Mouse (Mus musculus) liver, adult 2 months (tissue): ENCODE measurements around the gene Pdia5. TPM values are rescaled to one million over a fixed set of nuclear protein-coding genes. Genes with fewer than 3 reads are reported as not detected.

ENCODE experiments used
- DNase-seq: peaks from one replicate; pipeline ENCODE4 v3.0.0-alpha.2; 2011; ENCODE audit warnings: low read depth, low spot score; ENCODE audit errors: extremely low read depth
- H3K27ac ChIP-seq: fragments of 200-500 bp; replicated peaks from 2 replicates; pipeline ENCODE4 v1.5.1; 2012; ENCODE audit warnings: low read depth, mild to moderate bottlenecking, control low read depth, inconsistent platforms, low read length; ENCODE audit not compliant: insufficient read depth
- H3K27me3 ChIP-seq: fragments of 200-500 bp; 2 replicates; pipeline ENCODE4 v1.6.1; 2012; ENCODE audit warnings: mild to moderate bottlenecking, moderate library complexity, low read length, inconsistent platforms; ENCODE audit not compliant: control insufficient read depth, insufficient read depth
- H3K36me3 ChIP-seq: fragments of 200-500 bp; 2 replicates; pipeline ENCODE4 v1.6.1; 2012; ENCODE audit warnings: low read length, inconsistent platforms; ENCODE audit not compliant: control insufficient read depth, insufficient read depth
- H3K4me1 ChIP-seq: fragments of 200-500 bp; 2 replicates; pipeline ENCODE4 v1.6.1; 2011; ENCODE audit warnings: low read length; ENCODE audit not compliant: control insufficient read depth, insufficient read depth
- H3K4me3 ChIP-seq: fragments of 200-500 bp; 2 replicates; pipeline ENCODE4 v1.5.1; 2011; ENCODE audit warnings: low read depth, mild to moderate bottlenecking, control low read depth, low read length, moderate library complexity; ENCODE audit not compliant: insufficient read depth
- H3K79me2 ChIP-seq: fragments of 200-500 bp; 2 replicates; pipeline ENCODE4 v1.6.1; 2012; ENCODE audit warnings: inconsistent platforms, mild to moderate bottlenecking, low read length, moderate library complexity; ENCODE audit not compliant: control insufficient read depth, insufficient read depth
- H3K9ac ChIP-seq: fragments of 200-500 bp; 2 replicates; pipeline ENCODE4 v1.6.1; 2012; ENCODE audit warnings: low read depth, mild to moderate bottlenecking, control low read depth, inconsistent platforms, low read length
- CTCF ChIP-seq: fragments of 200-500 bp; IDR thresholded peaks from 2 replicates; pipeline ENCODE4 v1.5.1; 2011; ENCODE audit warnings: low read depth, low read length, control low read depth
- POLR2A ChIP-seq: fragments of 200-500 bp; IDR thresholded peaks from 2 replicates; pipeline ENCODE4 v1.6.1; 2011; ENCODE audit warnings: low read length, control low read depth; ENCODE audit not compliant: insufficient read depth; ENCODE audit errors: extremely low read depth
- WGBS: fragments of 180-500 bp; shearing (Covaris S2); methylation state at CpG from one replicate; pipeline ENCODE4 v1.1.7; 2018; 5-methylcytosine and 5-hydroxymethylcytosine counted together
- polyA plus RNA-seq: library from polyadenylated mRNA; depleted of rRNA; stranded (reverse); fragments of >200 nt; gene quantifications from 2 replicates; pipeline ENCODE4 v1.2.3, GENCODE M21; 2012
- total RNA-seq: library from RNA; depleted of rRNA; stranded (reverse); fragments of >200 nt; gene quantifications from 2 replicates; pipeline ENCODE4 v1.2.3, GENCODE M21; 2014

The Pdia5 gene
- total and polyA plus RNA-seq, 2 experiments: 32.2 to 38.1 TPM

- H3K4me1 ChIP-seq: peaks cover 28% of the 10 kb centered on the region
- H3K4me3 ChIP-seq: no peak overlapping the region
- no peaks in the 10 kb centered on the region for H3K27me3 ChIP-seq
- WGBS: 93% methylated on average over 7 of the region's 7 CpGs
- TF ChIP-seq CTCF (no peak), POLR2A (no peak)
- no peak overlapping the region for H3K9ac ChIP-seq
- no peak overlapping the region for H3K27ac ChIP-seq
- DNase-seq: no peak
- H3K36me3 ChIP-seq: peaks cover 35% of the 10 kb centered on the region
- no peaks in the 10 kb centered on the region; the same call in 1 of the 2 replicates for H3K79me2 ChIP-seq
Measured at GRCm38 (mm10) chr16:35459584-35459983, 31.1 kb downstream of the Pdia5 start.

GRCm38 (mm10) chr16:35458297-35458696, 32.4 kb downstream of the Pdia5 start:
- 91% methylated on average over 11 of the region's 11 CpGs for WGBS
- H3K4me3 ChIP-seq: no peak overlapping the region
- H3K9ac ChIP-seq: no peak overlapping the region
- H3K79me2 ChIP-seq: peaks cover 8% of the 10 kb centered on the region; the same call in 1 of the 2 replicates
- no peaks in the 10 kb centered on the region for H3K27me3 ChIP-seq
- no peak overlapping the region for H3K27ac ChIP-seq
- H3K4me1 ChIP-seq: peaks cover 28% of the 10 kb centered on the region
- peaks cover 37% of the 10 kb centered on the region for H3K36me3 ChIP-seq
- no peak for DNase-seq
- no peak for TF ChIP-seq POLR2A
- TF ChIP-seq CTCF: no peak

- no peak for TF ChIP-seq CTCF
- no peak for TF ChIP-seq POLR2A
- peak; percentile 31 for DNase-seq
- Histone ChIP-seq H3K27me3 (no peaks in the 10 kb centered on the region), H3K4me3 (no peak overlapping the region), H3K4me1 (peaks cover 28% of the 10 kb centered on the region), H3K79me2 (peaks cover 8% of the 10 kb centered on the region; the same call in 1 of the 2 replicates), H3K27ac (peak overlapping the region; percentile 94), H3K9ac (peak overlapping the region; percentile 26), H3K36me3 (peaks cover 29% of the 10 kb centered on the region)
- 63% methylated on average over 8 of the region's 8 CpGs for WGBS
Measured at GRCm38 (mm10) chr16:35457488-35457887, 33.2 kb downstream of the Pdia5 start.

- H3K27me3 ChIP-seq: no peaks in the 10 kb centered on the region
- 43% methylated on average over 7 of the region's 7 CpGs for WGBS
- TF ChIP-seq CTCF (no peak), POLR2A (no peak)
- H3K79me2 ChIP-seq: peaks cover 8% of the 10 kb centered on the region; the same call in 1 of the 2 replicates
- H3K9ac ChIP-seq: peak overlapping the region; percentile 26
- peak; percentile 64 for DNase-seq
- no peak overlapping the region for H3K4me3 ChIP-seq
- H3K4me1 ChIP-seq: peaks cover 28% of the 10 kb centered on the region
- peaks cover 28% of the 10 kb centered on the region for H3K36me3 ChIP-seq
- H3K27ac ChIP-seq: peak overlapping the region; percentile 94
Measured at GRCm38 (mm10) chr16:35457011-35457419, 33.7 kb downstream of the Pdia5 start.

- peak; percentile 91 for DNase-seq
- Histone ChIP-seq H3K79me2 (peaks cover 8% of the 10 kb centered on the region; the same call in 1 of the 2 replicates), H3K36me3 (peaks cover 24% of the 10 kb centered on the region), H3K9ac (peak overlapping the region; percentile 35), H3K4me3 (no peak overlapping the region), H3K27ac (peak overlapping the region; percentile 94), H3K27me3 (no peaks in the 10 kb centered on the region), H3K4me1 (peaks cover 28% of the 10 kb centered on the region)
- WGBS: 31% methylated on average over 9 of the region's 9 CpGs
- TF ChIP-seq CTCF (no peak), POLR2A (no peak)
Measured at GRCm38 (mm10) chr16:35456305-35456704, 34.4 kb downstream of the Pdia5 start.

GRCm38 (mm10) chr16:35455822-35456221, 34.9 kb downstream of the Pdia5 start:
- Histone ChIP-seq H3K4me1 (peaks cover 28% of the 10 kb centered on the region), H3K27ac (peak overlapping the region; percentile 82), H3K36me3 (peaks cover 26% of the 10 kb centered on the region), H3K27me3 (no peaks in the 10 kb centered on the region), H3K9ac (peak overlapping the region; percentile 7; the same call in 1 of the 2 replicates), H3K79me2 (peaks cover 8% of the 10 kb centered on the region; the same call in 1 of the 2 replicates), H3K4me3 (no peak overlapping the region)
- TF ChIP-seq POLR2A: no peak
- TF ChIP-seq CTCF: no peak
- WGBS: 19% methylated on average over 10 of the region's 10 CpGs
- DNase-seq: peak; percentile 99
